9 mouse cellular contexts compared by ENCODE assay signal in genomic region chr11:16843889-16844568, GRCm38 (mm10).
DNase-seq lines count a peak whose midpoint lies in the region; ATAC-seq and TF ChIP-seq lines count a peak whose summit lies in the region.
"Had no signal": no experiment of that assay in that cellular context is flagged by ENCODE, and none has a peak within 500 bp of the region (broad histone marks: within the 10 kb centered on the region; RNA-seq: fewer than 3 reads in every experiment).

No protein-coding gene starts in this region.

- no peaks in the 10 kb centered on the region for H3K9me3 ChIP-seq in neural tube, embryonic 11.5 days (ENCODE audit: control insufficient read depth, low read length)
- H3K9me3 ChIP-seq in neural tube, embryonic 15.5 days (replicated peaks) = no peaks in the 10 kb centered on the region
- no peaks in the 10 kb centered on the region for H3K9me3 ChIP-seq in limb, embryonic 13.5 days
- no peaks in the 10 kb centered on the region for H3K9me3 ChIP-seq in stomach, postnatal 0 days (ENCODE audit: control insufficient read depth, low read length)

- H3K4me1 ChIP-seq in neural tube, embryonic 11.5 days (ENCODE audit: control insufficient read depth, insufficient read depth, low read length) = no peaks in the 10 kb centered on the region
- no peaks in the 10 kb centered on the region for H3K4me1 ChIP-seq in neural tube, embryonic 15.5 days
- H3K4me1 ChIP-seq in limb, embryonic 13.5 days = peaks cover 49% of the 10 kb centered on the region
- peaks cover 6% of the 10 kb centered on the region for H3K4me1 ChIP-seq in stomach, postnatal 0 days (replicated peaks; ENCODE audit: control insufficient read depth, insufficient read depth)

- 60% methylated on average over 12 of the region's 12 CpGs for WGBS in neural tube, embryonic 11.5 days
- 74% methylated on average over 12 of the region's 12 CpGs for WGBS in neural tube, embryonic 15.5 days
- 39% methylated on average over 12 of the region's 12 CpGs for WGBS in limb, embryonic 13.5 days
- 23% methylated on average over 12 of the region's 12 CpGs for WGBS in stomach, postnatal 0 days

- TF ChIP-seq CTCF in stomach, postnatal 0 days (IDR thresholded peaks at IDR 0.05; ENCODE audit: low read depth) = no peak

- no peak for ATAC-seq in neural tube, embryonic 11.5 days (ENCODE audit: insufficient read depth, low FRiP score, low TSS enrichment)
- no peak for ATAC-seq in neural tube, embryonic 15.5 days (ENCODE audit: low FRiP score)
- ATAC-seq in limb, embryonic 13.5 days (ENCODE audit: low FRiP score, low read depth) = peak; percentile 92
- ATAC-seq in stomach, postnatal 0 days (ENCODE audit: low FRiP score, low TSS enrichment) = peak; percentile 66; the same call in 1 of the 2 replicates

- H3K27ac ChIP-seq in neural tube, embryonic 11.5 days (ENCODE audit: low read depth, low read length) = no peak overlapping the region
- H3K27ac ChIP-seq in neural tube, embryonic 15.5 days (replicated peaks) = no peak overlapping the region
- H3K27ac ChIP-seq in limb, embryonic 13.5 days = peak overlapping the region; percentile 79
- peak overlapping the region; percentile 36 for H3K27ac ChIP-seq in stomach, postnatal 0 days (replicated peaks)

- peak; percentile 48 for DNase-seq in neural tube, embryonic 11.5 days (ENCODE audit: low spot score)
- DNase-seq in gastrocnemius, postnatal 25 days = peak; percentile 53
- peak; percentile 31 for DNase-seq in stomach, postnatal 0 days (ENCODE audit: low spot score)
- DNase-seq in urinary bladder, postnatal 36 days (ENCODE audit: low spot score in 2 of 2) = no peak
- no peak for DNase-seq in right cerebral cortex, postnatal 25 days
- no peak for DNase-seq in retina, postnatal 1 day
- DNase-seq: cerebellum, postnatal 25 days had no signal

- H3K4me3 ChIP-seq in neural tube, embryonic 11.5 days (ENCODE audit: low read depth, low read length) = no peak overlapping the region
- no peak overlapping the region for H3K4me3 ChIP-seq in neural tube, embryonic 15.5 days (replicated peaks)
- no peak overlapping the region for H3K4me3 ChIP-seq in limb, embryonic 13.5 days
- H3K4me3 ChIP-seq in stomach, postnatal 0 days (ENCODE audit: low read depth, low read length) = no peak overlapping the region

- H3K9ac ChIP-seq in neural tube, embryonic 11.5 days (ENCODE audit: low read length) = no peak overlapping the region
- H3K9ac ChIP-seq in neural tube, embryonic 15.5 days (replicated peaks) = no peak overlapping the region
- no peak overlapping the region for H3K9ac ChIP-seq in limb, embryonic 13.5 days
- no peak overlapping the region for H3K9ac ChIP-seq in stomach, postnatal 0 days (ENCODE audit: low read length)

- no peaks in the 10 kb centered on the region for H3K27me3 ChIP-seq in neural tube, embryonic 11.5 days (ENCODE audit: control insufficient read depth, insufficient read depth, low read length)
- no peaks in the 10 kb centered on the region for H3K27me3 ChIP-seq in neural tube, embryonic 15.5 days (replicated peaks)
- H3K27me3 ChIP-seq in limb, embryonic 13.5 days = no peaks in the 10 kb centered on the region
- no peaks in the 10 kb centered on the region for H3K27me3 ChIP-seq in stomach, postnatal 0 days (ENCODE audit: control insufficient read depth, insufficient read depth, low read length)

- no peaks in the 10 kb centered on the region for H3K36me3 ChIP-seq in neural tube, embryonic 11.5 days (ENCODE audit: control insufficient read depth, insufficient read depth, low read length)
- no peaks in the 10 kb centered on the region for H3K36me3 ChIP-seq in neural tube, embryonic 15.5 days
- no peaks in the 10 kb centered on the region for H3K36me3 ChIP-seq in limb, embryonic 13.5 days
- H3K36me3 ChIP-seq in stomach, postnatal 0 days (ENCODE audit: control insufficient read depth, insufficient read depth, low read length) = no peaks in the 10 kb centered on the region

- no peak for TF ChIP-seq EP300 in stomach, postnatal 0 days (optimal IDR thresholded peaks at IDR 0.05)

- H3K4me2 ChIP-seq in neural tube, embryonic 11.5 days (ENCODE audit: low read depth) = no peak overlapping the region
- no peak overlapping the region for H3K4me2 ChIP-seq in neural tube, embryonic 15.5 days
- H3K4me2 ChIP-seq in limb, embryonic 13.5 days (replicated peaks) = no peak overlapping the region; the same call in 1 of the 2 replicates
- H3K4me2 ChIP-seq in stomach, postnatal 0 days (replicated peaks; ENCODE audit: low read depth) = no peak overlapping the region

Comparison
In these comparisons a context has a peak if more than half of its experiments do, and no peak if none do; other contexts are left out.
1. ATAC-seq: peak in limb, embryonic 13.5 days (single experiment) and stomach, postnatal 0 days (single experiment); none in neural tube, embryonic 11.5 days (single experiment) and neural tube, embryonic 15.5 days (single experiment).
2. DNase-seq: peak in neural tube, embryonic 11.5 days (single experiment), gastrocnemius, postnatal 25 days (single experiment) and stomach, postnatal 0 days (single experiment); none in urinary bladder, postnatal 36 days (0 of 2), right cerebral cortex, postnatal 25 days (single experiment) and retina, postnatal 1 day (single experiment).
3. H3K27ac ChIP-seq: peak in limb, embryonic 13.5 days (single experiment) and stomach, postnatal 0 days (single experiment); none in neural tube, embryonic 11.5 days (single experiment) and neural tube, embryonic 15.5 days (single experiment).